Mouse (Mus musculus): Measurements from ENCODE around the gene Myo1e.

The Myo1e gene

DNA sequence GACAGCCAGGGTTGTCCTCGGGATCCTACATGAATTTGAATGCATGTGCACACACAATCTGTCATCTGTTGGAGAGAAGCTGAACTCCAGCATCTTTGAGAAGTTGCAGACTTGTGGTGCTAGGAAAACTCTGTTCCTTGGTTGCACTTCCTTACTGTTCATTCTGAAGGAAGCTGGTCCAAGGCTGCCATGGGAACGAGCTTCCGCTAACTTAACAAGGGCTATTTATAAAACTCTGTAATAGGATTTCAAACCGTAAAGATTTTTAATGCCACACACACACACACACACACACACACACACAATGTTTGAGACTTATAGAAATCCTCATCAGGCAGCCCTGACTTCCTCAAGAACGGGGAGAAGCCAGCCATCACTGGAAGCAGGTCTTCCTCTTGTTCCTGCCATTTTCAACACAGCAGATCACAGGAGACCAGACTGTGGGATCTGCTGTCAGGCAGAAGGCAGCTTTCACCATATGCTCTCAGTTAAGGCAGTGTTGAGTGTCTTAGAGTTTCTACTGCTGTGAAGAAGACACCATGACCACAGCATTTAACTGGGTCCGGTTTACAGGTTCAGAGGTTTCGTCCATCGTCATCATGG is 194.9 kb downstream of the Myo1e start:
- in situ Hi-C loops (cut with MseI, MboI) = no loop called here

DNA sequence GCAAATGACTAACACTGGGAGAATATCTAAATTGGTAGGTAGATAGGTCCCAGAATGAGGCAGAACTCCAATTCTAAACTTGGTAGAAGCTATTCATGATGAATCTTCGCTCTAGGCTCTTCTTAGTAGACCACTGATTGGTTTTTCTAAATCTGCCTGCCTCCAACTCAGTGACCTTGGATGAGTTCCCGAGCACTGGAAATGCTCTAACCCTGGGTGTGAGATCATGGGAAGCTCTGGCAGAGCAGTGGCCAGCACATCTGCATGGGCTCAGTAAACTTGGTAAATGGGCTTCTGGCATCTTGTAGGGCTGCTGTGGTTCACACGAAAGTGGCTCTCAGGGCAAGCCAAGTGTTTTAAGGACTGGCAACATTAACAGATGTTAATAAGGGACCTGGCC is 199.4 kb downstream of the Myo1e start:
- in situ Hi-C loops (cut with MseI, MboI) = no loop called here

DNA sequence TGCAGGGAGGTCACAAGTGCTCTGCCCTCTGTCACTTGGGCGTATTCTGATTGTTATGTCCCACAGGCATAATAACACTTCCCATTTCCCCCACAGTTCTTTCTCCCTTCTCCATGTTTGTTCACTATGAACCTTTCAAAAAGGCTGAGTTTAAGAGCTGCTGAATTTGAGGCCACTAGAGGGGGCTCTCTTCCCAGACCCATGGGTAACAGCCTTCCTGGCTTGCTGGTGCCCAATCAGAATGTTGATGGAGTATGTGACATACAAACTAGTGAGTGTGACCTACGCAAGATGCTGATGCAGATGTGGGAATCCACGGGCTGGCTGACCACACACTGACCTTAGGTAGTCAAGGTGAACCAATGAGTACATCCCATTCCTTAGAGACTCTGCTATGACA is 201.6 kb downstream of the Myo1e start:
- in situ Hi-C loops (cut with MseI, MboI) = no loop called here

DNA sequence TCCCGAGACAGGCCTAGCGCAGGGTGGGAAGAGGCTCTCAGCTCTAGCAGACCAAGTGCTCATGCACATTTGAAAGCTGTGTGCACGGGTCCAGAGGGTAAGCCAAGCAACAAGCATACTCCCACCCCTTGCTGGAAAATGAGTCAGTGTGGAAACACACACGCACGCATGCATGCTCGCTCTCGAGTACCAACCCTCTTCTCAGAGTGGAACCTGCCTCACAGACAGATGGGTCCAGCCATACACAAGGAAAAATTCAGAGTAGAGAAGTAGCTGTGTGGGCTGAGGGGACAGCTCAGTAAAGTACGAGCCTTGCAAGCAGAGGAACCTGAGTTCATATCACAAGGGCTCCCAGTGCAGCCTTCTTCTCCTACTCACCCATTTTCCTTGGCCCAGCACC is 202.6 kb downstream of the Myo1e start:
- in situ Hi-C loops (cut with MseI, MboI) = no loop called here

DNA sequence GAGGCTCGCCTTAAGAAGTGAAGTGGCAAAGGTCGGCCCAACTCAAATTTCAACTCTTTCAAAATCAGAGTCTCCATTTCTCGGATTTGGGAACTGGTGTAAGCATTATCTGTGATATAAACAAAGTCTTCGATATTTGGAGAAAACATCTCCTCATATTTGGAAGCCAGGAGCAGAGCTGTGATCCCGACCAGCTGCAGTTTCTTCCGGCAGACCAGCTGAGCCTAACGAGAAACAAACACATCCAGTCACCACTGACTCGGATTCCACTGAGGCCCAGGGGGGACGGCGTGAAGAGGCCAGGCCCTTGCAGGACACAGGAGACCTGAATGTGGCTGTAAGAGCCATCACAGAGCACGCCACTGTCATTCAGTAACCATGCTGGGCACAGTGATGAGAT is 203.5 kb downstream of the Myo1e start:
- in situ Hi-C loops (cut with MseI, MboI) = no loop called here

DNA sequence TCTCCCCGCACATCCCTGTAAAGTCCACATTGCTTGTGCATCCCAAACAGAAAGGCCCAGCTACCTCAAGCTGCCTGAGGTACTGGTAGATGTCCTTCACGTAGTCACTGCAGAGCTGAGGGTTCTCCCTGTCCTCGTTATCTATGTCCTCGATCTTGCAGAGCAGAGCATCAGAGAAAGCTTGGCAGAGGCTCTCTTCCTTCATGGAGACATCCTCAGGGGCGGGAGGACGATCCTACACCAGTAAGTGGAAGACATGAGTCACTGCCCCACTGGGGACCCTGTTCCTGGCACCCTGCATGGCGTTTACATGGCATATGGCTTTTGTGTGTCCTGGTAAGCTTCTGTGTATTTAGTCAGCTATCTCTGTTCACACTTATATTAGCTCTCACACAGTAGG is 205.9 kb downstream of the Myo1e start:
- in situ Hi-C loops (cut with MseI, MboI) = no loop called here

DNA sequence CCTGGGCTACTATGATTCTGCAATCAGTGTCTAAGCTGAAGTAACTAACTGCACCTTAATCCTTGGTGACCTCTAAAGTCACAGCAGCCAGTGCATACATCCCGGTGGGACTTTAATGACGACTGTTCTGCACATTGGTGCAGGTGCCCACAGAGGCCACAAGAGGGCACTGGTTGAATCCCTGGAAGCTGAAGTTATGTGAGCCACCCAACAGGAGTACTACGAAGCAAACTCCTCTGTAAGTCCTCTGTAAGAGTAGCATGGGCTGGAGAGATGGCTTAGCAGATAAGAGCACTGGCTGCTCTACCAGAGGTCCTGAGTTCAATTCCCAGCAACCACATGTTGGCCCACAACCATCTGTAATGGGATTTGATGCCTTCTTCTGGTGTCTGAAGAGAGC is 209.3 kb downstream of the Myo1e start:
- in situ Hi-C loops (cut with MseI, MboI) = no loop called here

DNA sequence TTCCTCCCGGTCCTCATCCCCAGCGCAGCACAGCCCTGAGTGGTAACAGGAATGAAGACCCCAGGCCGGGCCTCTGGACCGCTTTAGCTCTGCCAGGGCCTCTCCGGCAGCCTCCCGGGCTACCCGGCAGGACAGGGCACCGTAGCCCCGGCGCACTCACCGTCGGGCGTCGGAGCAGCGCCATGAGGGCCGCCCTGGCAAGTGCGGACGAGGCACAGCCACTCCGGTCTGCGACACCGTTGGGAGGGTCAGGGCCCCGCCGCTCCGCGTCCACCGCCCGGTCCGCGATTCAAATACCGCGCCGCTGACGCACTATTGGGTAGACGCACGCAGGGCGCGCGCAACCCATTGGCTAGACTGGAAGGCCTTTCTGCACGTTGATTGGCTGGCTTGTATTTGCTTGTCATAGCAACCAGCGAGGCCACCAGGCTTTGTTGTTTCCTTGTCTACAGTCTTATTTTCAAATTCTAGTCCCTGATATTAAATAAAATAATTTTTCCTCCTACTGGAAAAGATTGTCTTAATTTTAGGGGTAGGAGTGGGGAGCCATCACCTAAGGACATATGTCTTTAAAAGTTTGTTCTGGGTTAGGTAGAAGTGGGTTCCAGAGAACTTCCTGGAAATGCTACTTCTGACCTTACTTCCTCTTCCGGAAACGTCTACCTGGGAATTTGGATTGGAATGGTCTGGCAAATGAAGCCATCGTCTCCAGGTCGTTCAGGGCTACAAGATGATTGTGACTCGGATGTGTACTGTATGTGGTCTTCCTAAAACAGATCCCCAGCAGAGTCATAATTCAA is 214.3 kb downstream of the Myo1e start, which contains the start of gene Ccnb2:
Ccnb2 (minus strand) TSS at position 291 of the 800 bp plus-strand sequence.
- in situ Hi-C loops (cut with MseI, MboI) = no loop called here

DNA sequence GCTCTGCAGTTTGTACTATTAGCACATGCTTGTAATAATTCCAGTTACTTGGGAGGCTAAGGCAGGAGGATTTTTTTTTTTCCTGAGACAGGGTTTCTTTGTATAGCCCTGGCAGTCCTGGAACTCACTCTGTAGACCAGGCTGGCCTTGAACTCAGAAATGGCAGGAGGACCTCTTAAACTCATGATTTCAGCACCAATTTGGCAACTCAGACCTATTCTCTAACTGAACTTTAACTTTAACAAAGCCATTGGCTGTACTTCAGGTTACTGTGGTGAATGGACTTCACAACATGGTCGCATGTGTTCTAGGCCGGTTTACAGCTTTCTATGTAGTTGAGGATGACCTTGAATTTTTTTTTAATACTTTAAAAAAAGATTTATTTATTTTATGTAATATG is 215.5 kb downstream of the Myo1e start:
- in situ Hi-C loops (cut with MseI, MboI) = no loop called here

DNA sequence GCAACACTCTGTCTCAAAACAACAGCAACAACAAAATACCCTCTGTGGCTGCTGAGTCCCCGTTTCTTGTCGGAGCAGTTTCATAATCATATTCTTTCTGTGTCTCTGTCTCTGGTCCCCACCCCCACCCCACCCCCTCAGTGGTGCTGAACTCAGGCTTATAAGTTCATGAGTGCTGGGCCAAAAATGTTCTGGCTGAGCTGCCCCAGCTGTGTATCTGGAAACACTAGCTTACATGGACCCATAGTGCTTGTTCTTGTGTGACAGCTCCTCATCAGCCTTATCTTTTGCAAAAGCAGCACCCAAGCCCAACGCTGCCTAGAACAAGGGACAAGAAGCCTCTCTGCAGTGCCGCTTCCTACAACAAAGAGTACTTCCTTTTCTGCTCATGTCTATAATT is 232.8 kb downstream of the Myo1e start:
- in situ Hi-C loops (cut with MseI, MboI) = no loop called here

DNA sequence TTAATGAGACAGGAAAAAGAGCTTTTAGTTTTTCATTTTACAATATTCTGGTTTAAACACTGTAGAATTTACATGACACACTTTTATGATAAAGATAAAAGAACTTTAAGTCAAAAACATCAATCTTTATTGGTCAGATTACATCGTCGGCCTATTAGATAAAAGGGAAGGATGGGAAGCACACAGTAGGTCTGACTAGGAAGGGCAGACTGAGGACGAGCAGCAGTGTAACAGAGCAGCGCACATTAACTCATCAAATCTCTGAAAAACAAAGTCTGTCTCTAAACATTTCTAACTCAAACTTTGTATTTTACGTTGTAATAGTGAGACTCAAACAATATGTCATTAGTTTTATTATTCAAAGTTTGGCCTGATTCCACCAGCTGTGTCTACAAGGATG is 241.9 kb downstream of the Myo1e start:
- in situ Hi-C loops (cut with MseI, MboI) = no loop called here
